Mouse (Mus musculus) embryo, embryonic 9.5 days (tissue): Measurements from ENCODE around the gene Lmtk2.

Source experiments
- DNase-seq: peaks from one replicate; pipeline ENCODE4 v3.0.0-alpha.2; 2017; ENCODE audit errors: extremely low spot score

Gene Lmtk2

GRCm38 (mm10) chr5:144173648-144174047 is 73.4 kb downstream of the Lmtk2 start:
- DNase-seq: no peak

GRCm38 (mm10) chr5:144178216-144178615 is 78.0 kb downstream of the Lmtk2 start:
- no peak for DNase-seq

GRCm38 (mm10) chr5:144181249-144181648 is 81.0 kb downstream of the Lmtk2 start:
- DNase-seq: no peak

- DNase-seq: no peak
Measured at GRCm38 (mm10) chr5:144182542-144183247, 82.5 kb downstream of the Lmtk2 start.

GRCm38 (mm10) chr5:144183248-144183559 is 83.0 kb downstream of the Lmtk2 start:
- DNase-seq: no peak

GRCm38 (mm10) chr5:144183647-144184335 is 83.6 kb downstream of the Lmtk2 start:
- no peak for DNase-seq

- DNase-seq: no peak
Measured at GRCm38 (mm10) chr5:144184350-144185045, 84.3 kb downstream of the Lmtk2 start.

- DNase-seq: no peak
Measured at GRCm38 (mm10) chr5:144188422-144188821, 88.2 kb downstream of the Lmtk2 start.

- DNase-seq: no peak
Measured at GRCm38 (mm10) chr5:144189327-144189726, 89.1 kb downstream of the Lmtk2 start.

- peak; percentile 61 for DNase-seq
Measured at GRCm38 (mm10) chr5:144189950-144190583, 89.8 kb downstream of the Lmtk2 start, which contains the start of gene Bhlha15. Gene Bhlha15 (plus strand): TSS chr5:144190286.

- peak; percentile 51 for DNase-seq
Measured at GRCm38 (mm10) chr5:144191026-144191425, 90.8 kb downstream of the Lmtk2 start.

GRCm38 (mm10) chr5:144192673-144193072 is 92.4 kb downstream of the Lmtk2 start:
- DNase-seq: no peak

GRCm38 (mm10) chr5:144194416-144194815 is 94.2 kb downstream of the Lmtk2 start:
- DNase-seq: no peak

- no peak for DNase-seq
Measured at GRCm38 (mm10) chr5:144195567-144195966, 95.3 kb downstream of the Lmtk2 start.

GRCm38 (mm10) chr5:144200616-144201015 is 100.4 kb downstream of the Lmtk2 start:
- DNase-seq: no peak

- no peak for DNase-seq
Measured at GRCm38 (mm10) chr5:144202430-144202829, 102.2 kb downstream of the Lmtk2 start.

- no peak for DNase-seq
Measured at GRCm38 (mm10) chr5:144203398-144203959, 103.2 kb downstream of the Lmtk2 start.

- no peak for DNase-seq
Measured at GRCm38 (mm10) chr5:144204303-144204702, 104.1 kb downstream of the Lmtk2 start.

- DNase-seq: no peak
Measured at GRCm38 (mm10) chr5:144204911-144205310, 104.7 kb downstream of the Lmtk2 start.

- no peak for DNase-seq
Measured at GRCm38 (mm10) chr5:144206069-144206468, 105.8 kb downstream of the Lmtk2 start.

- peak; percentile 41 for DNase-seq
Measured at GRCm38 (mm10) chr5:144207478-144207877, 107.2 kb downstream of the Lmtk2 start.

GRCm38 (mm10) chr5:144214453-144214852 is 114.2 kb downstream of the Lmtk2 start:
- DNase-seq: peak; percentile 63
